Mouse (Mus musculus) lung, postnatal 0 days (tissue): ENCODE data around the gene Il16.

Experiments
- CTCF ChIP-seq: IDR thresholded peaks from 2 replicates; pipeline ENCODE4 v1.5.1; 2016; ENCODE audit warnings: antibody characterized with exemption, mild to moderate bottlenecking
- EP300 ChIP-seq: IDR thresholded peaks from 2 replicates; pipeline ENCODE4 v1.6.1; 2016; ENCODE audit warnings: antibody characterized with exemption, mild to moderate bottlenecking, control low read depth

DNA sequence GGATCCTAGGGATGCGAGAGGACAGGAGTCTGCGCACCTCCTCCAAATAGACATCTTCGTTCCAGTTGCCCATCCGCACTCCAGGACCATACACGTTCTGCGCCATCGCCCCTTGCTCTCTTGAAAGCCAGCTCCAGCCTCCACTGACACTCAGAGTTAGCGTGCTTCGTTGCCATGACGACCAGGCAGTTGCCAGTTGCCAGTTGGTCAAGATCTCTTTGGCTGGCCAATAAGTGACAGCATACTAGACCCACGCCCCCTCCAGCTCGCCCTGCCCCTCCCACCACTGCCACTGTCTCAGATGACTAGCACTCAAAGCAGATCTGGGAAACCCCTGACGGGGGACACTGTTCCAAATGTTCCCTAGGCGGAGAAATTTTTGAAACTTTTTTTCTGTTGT lies 49.2 kb upstream of the Il16 start, which contains the start of gene Cfap161:
- TF ChIP-seq CTCF (no peak), EP300 (no peak)
